Mouse (Mus musculus): ENCODE measurements at regions not wholly inside any gene's neighbourhood (a gene's known extent, or its start where the extent isn't known, plus 50 kb on each side); places are given as distances from the start of the nearest gene placed in this dataset.

DNA sequence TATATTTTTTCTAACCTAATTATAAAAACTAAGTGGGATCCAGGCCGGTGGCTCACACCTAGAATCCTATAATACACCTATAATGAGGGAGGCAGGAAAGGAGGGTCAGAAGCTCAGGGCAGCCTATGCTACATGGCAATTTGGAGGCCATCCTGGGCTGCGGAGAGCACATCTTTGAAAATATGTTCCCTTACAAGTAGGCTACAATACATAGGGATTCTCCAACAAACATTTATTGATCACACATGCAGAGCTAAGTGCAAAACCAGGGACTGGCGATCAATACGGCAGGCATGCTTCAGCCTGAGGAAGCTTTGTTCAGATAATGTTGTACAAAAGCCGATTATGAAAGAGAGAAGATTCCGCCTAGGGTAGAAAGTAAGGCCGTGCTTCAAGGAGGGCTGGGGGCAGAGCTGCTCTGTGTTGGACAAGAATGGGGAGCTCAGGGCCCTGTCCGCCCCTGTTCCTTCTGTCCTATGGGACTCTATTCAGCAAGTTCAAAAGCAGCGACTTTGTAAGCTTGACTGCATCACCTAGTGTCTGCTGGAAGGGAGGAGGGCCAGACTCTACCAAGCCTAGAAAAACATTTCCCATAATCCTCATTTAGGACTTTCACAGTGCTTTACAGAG lies 53.4 kb upstream of the Sgk1 start:
- TF ChIP-seq POLR2A (IDR thresholded peaks at IDR 0.05; ENCODE audit: control insufficient read depth, extremely low read depth, insufficient read depth, low read length, poor library complexity) (no peak), CTCF (IDR thresholded peaks at IDR 0.05; ENCODE audit: borderline replicate concordance, control insufficient read depth, extremely low read depth, insufficient read depth, low read length, poor library complexity) (no peak)

Measured in thymus, adult 2 months (tissue).